Mouse (Mus musculus): Measurements from ENCODE around the gene Gimap7. TPM values are rescaled to one million over a fixed set of nuclear protein-coding genes. Genes with fewer than 3 reads are reported as not detected.

The Gimap7 gene
- 594 TPM for polyA plus RNA-seq (2017; shearing (Covaris generic))

DNA sequence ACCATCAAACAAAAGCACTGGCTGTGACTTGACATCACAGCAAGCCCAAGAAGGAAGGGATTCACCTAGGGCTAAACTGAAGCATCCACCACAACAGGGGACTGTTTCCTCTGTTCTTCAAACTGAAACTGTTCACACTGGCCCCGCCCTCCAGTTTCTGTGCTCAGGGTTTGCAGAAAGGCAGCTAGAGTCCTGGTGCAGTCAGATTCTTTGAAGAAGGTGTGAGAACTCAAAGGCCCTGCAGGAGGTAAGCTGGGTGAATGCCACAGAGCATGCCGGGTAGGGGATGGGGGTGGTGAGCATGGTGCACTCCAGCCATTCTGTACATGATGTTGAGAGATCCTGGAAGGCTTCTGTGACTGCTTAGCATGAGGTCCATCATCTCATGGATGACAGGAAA, at the start of gene Gimap7, which contains the start of gene Gm28053:
Gene Gimap7, plus strand, starts transcription at position 167 of the 400 bp plus-strand sequence.
Gene Gm28053, plus strand, starts transcription at position 153 of the 400 bp plus-strand sequence.

DNA sequence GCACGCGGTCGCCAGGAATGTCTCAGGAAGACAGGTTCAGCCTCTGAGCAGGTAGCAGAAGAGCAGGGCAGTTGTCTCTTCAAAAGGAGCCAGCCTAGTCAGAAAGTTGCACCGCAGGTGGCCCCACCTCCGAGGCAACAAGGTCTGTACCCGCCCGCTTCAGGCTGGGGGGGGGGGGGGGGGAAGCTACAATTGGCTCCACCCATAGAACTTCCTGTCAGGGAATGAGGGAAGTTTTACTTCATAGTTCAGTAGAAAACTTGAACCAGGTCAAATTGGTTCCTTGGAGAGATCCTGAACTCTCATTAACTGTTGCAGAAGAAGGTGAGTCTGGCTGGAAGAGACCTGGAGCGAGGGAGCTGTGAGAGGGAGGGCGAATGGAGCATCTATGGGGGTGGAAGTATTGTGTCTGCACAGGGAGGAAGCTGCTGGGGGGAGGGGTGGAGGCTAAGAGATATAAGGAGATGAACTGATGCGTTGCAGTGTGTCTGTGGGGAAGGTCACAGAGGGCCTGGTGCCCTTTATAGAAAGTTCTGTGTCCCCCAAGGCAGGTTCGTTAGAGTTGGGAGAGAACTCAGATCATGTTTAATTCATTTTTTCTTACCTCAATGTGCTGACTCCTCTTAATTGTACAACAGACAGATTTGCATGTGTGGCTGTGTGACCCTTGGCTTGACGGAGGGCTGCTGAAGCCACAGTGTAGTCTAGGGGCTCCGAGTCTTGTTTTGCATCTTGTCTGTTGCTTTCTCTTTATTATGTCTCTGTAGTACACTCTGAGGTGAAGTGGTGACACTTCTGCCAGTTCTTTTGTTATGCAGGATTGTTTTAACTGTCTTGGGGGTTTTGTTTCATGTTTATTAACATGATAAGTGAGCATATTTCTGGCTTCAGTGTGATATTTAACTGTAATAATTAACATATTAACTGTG, 42.2 kb upstream of the Gimap7 start, which contains the start of gene Gimap9:
Gene Gimap9, plus strand, starts transcription at position 199 of the 929 bp plus-strand sequence.

DNA sequence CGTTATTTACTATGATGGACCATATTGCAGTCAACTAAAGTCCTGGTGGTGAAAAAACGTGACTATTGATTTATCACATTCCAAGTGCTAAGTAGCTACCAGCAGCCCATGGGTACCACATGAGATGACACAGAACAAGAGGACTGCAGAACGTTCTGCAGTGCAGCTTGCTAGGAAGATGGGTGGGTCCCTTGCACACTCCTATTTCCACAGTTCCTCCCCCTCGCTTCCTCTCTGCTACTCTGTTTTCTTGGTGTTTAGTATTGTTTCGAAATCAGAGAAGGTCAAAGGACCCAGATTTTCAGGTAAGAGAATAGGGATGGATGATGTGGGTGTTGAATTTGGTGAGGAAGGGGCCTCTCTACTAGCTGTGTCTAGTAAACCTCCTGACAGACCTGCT, 34.1 kb upstream of the Gimap7 start, which contains the start of gene Gimap4:
Gene Gimap4, plus strand, starts transcription at position 231 of the 400 bp plus-strand sequence.

DNA sequence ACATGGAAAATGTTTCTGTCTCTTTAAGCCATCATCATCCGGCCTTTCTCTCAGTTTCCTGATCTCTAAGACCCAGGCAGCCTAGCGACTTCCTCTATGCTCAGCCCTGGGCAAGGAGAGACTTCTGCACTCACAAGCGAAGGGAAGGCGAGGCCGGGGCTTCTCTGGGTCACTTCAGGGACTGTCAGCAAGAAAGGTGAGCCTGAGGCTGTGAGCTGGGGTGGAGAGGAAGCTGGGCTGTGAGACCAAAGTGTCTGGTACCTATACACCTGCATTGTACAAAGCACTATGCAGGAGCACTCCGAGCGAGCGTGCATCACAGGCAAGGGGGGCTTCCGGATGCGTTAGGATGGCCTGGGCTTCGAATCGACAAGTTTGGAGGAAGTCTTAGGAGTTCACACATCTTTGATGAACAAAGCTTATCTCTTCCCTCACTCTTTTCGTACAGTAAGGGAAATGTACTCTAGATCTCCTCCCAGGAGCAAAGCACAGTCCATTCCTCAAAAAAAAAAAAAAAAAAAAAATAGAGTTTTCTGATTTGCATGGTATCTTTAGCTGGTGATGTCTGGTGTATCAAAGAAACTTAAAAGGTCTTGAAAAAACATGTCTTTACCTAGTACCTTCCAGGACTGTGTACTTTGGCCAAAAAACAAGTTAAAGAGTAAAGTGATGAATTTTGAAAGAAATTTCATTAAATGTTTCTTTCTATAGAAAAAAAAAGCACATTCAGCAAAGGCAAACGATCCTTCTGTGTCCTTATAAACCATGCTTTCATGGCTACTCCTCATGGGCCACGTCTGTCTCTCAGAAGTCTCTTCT, 20.7 kb downstream of the Gimap7 start, which contains the start of gene Gimap1:
Gene Gimap1, plus strand, starts transcription at position 94 of the 819 bp plus-strand sequence.

DNA sequence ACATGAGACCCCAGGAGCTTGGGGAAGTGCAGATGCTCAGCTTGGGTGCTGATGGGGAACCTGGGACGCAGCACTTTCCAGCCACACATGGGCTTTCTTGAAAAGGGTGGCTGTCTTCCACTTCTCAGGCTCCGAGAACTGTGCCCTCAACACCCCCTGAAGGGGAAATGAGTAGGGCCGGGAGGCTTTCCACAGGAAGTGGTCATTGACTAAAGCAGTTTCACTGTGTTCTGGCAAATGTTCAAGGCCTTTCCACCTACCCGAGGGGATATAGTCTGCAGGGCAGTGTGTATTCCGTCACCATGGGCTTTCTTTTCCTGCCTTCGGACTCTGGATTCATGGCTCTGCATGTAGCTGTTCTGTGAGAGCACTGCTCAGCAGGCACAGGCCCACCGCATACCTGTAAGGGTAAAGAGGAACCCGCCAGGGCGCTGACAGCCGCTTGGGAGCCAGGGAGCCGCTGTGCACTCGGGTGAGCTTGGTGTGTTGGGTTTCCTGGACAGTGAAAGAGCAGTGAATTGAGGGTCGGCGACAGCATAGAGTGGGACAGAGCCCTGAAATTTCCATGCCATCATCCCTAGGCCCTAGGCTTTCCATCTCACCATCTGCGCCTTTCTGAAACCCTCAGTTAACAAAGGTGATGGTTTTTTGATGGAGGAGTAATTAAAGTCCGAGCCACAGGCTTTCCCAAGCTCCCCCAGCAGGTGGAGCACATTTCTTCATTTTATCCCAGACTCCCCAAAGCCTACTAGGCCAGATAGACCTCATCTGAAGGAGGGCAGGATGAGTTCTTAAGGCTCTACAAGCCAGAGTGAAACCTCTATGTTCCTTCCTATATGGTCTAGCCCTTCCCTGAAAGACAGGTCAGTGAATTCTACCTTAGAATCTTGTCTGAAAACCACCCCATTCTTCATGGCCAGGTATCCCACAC, 27.8 kb downstream of the Gimap7 start, which contains the start of gene Gimap5:
Gene Gimap5, plus strand, starts transcription at position 239 of the 931 bp plus-strand sequence.

DNA sequence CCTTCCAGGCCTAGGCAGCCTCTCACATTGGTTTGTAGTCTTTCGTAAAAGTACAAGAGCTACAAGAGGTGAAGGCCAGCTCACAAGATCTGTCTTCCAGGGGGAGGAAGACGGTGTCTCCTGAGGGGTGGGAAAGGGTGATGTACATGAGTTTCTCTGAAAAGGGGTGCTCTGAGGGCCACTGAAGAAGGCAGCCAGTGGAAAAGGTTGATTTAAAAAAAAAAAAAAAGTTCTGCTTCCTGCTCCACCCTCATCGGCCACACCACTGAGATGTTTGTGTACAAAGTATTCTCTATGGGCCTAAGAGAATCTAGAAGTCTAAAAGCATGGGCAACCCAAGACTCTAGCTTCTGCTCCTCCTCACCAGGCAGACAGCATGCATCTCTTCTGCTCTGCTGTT, 52.3 kb downstream of the Gimap7 start, which contains the start of gene Gimap3:
Gene Gimap3, minus strand, starts transcription at position 156 of the 400 bp plus-strand sequence.

Other genes with a start within 250 kb of the Gimap7 start
- 0.17 TPM for gene Atp6v0e2, start 181.0 kb upstream of the Gimap7 start, polyA plus RNA-seq (2017; shearing (Covaris generic))
- gene Lrrc61, start 163.8 kb upstream of the Gimap7 start, polyA plus RNA-seq (2017; shearing (Covaris generic)), result 58.0 TPM
- 0.70 TPM for gene Rarres2, start 145.8 kb upstream of the Gimap7 start, polyA plus RNA-seq (2017; shearing (Covaris generic))
- not detected for gene Gm45021, start 129.0 kb upstream of the Gimap7 start, polyA plus RNA-seq (2017; shearing (Covaris generic))
- gene Repin1, start 124.7 kb upstream of the Gimap7 start, polyA plus RNA-seq (2017; shearing (Covaris generic)), result 5.3 TPM
- gene Gm44965, start 124.7 kb upstream of the Gimap7 start, polyA plus RNA-seq (2017; shearing (Covaris generic)), result 1.6 TPM
- gene Zfp775, start 116.6 kb upstream of the Gimap7 start, polyA plus RNA-seq (2017; shearing (Covaris generic)), result 3.4 TPM
- gene AI854703, start 91.9 kb upstream of the Gimap7 start, polyA plus RNA-seq (2017; shearing (Covaris generic)), result 3.6 TPM
- gene Gimap8, start 71.4 kb upstream of the Gimap7 start, polyA plus RNA-seq (2017; shearing (Covaris generic)), result 210 TPM
- 321 TPM for gene Gimap9, start 42.5 kb upstream of the Gimap7 start, polyA plus RNA-seq (2017; shearing (Covaris generic))
- gene Gimap4, start 34.1 kb upstream of the Gimap7 start, polyA plus RNA-seq (2017; shearing (Covaris generic)), result 1,867 TPM
- gene Gimap6, start 10.4 kb upstream of the Gimap7 start, polyA plus RNA-seq (2017; shearing (Covaris generic)), result 1,010 TPM
- 32.1 TPM for gene Gm28053, start within 50 bp of the Gimap7 start, polyA plus RNA-seq (2017; shearing (Covaris generic))
- 290 TPM for gene Gimap1, start 20.4 kb downstream of the Gimap7 start, polyA plus RNA-seq (2017; shearing (Covaris generic))
- 244 TPM for gene Gimap5, start 27.6 kb downstream of the Gimap7 start, polyA plus RNA-seq (2017; shearing (Covaris generic))
- 2,373 TPM for gene Gimap3, start 52.2 kb downstream of the Gimap7 start, polyA plus RNA-seq (2017; shearing (Covaris generic))
- 6.7 TPM for gene Tmem176a, start 122.3 kb downstream of the Gimap7 start, polyA plus RNA-seq (2017; shearing (Covaris generic))
- 13.0 TPM for gene Tmem176b, start 122.9 kb downstream of the Gimap7 start, polyA plus RNA-seq (2017; shearing (Covaris generic))
- not detected for gene Aoc1, start 154.3 kb downstream of the Gimap7 start, polyA plus RNA-seq (2017; shearing (Covaris generic))
- gene 1600015I10Rik, start 211.3 kb downstream of the Gimap7 start, polyA plus RNA-seq (2017; shearing (Covaris generic)), result not detected